Mouse (Mus musculus) C2C12 (cell line): ENCODE results near the gene Ildr1.

Source experiments
- CEBPB ChIP-seq: IDR thresholded peaks from one replicate; pipeline ENCODE4 v1.6.1; 2011; ENCODE audit warnings: low read depth, mild to moderate bottlenecking, control low read depth, moderate library complexity
- CTCF ChIP-seq: IDR thresholded peaks from one replicate; pipeline ENCODE4 v1.5.1; 2011; ENCODE audit not compliant: control insufficient read depth, insufficient read depth, insufficient read length
- MAX ChIP-seq: IDR thresholded peaks from one replicate; pipeline ENCODE4 v1.6.1; 2011; ENCODE audit warnings: mild to moderate bottlenecking, control low read depth
- MYOG ChIP-seq: IDR thresholded peaks from one replicate; pipeline ENCODE4 v1.6.1; 2011; ENCODE audit not compliant: control insufficient read depth, insufficient read length; ENCODE audit errors: extremely low read depth

GRCm38 (mm10) chr16:36717481-36717880 is 23.7 kb downstream of the Ildr1 start:
- TF ChIP-seq CTCF, result no peak
- no peak for TF ChIP-seq MYOG
- no peak for TF ChIP-seq CEBPB
- TF ChIP-seq MAX, result no peak
